Mouse (Mus musculus) left cerebral cortex, postnatal 25 days (tissue): Measurements from ENCODE around the gene Gse1. TPM values are rescaled to one million over a fixed set of nuclear protein-coding genes. Genes with fewer than 3 reads are reported as not detected.

Source experiments
- DNase-seq, 2 experiments: peaks; one replicate each; pipeline ENCODE4 v3.0.0; 2022; ENCODE audit warnings: low spot score in 2 of 2, mixed read lengths in 1 of 2
- intact Hi-C: fragments of 180-260 bp; cut with DNase I; formaldehyde crosslinking; loops from one replicate; pipeline ENCODE4 v1.15.1; 2025
- total RNA-seq, 2 experiments: library from RNA; stranded (reverse); gene quantifications; 2 replicates each; pipeline ENCODE4 v1.2.3; 2021

Gene Gse1
- total RNA-seq, 2 experiments from 2014 or later = 74.2 to 79.4 TPM

DNA sequence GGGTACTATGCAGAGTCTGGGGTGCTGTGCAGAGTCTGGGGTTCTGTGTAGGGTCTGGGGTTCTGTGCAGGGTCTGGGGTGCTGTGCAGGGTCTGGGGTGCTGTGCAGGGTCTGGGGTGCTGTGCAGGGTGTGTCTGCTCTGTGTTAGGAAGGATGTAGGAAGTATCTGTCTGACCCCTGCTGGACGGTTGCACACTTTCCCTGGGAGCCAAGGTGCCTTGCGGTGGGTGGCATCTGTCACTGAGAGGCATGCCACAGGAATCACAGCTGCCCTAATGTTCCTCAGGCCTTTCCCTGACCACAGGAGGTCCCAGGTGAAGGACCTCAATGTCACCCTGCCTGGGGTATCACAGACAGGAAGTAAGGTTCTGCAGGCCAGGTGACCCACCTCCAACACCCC is 278.3 kb downstream of the Gse1 start:
- no peak for DNase-seq
- intact Hi-C loops = no loop called here

DNA sequence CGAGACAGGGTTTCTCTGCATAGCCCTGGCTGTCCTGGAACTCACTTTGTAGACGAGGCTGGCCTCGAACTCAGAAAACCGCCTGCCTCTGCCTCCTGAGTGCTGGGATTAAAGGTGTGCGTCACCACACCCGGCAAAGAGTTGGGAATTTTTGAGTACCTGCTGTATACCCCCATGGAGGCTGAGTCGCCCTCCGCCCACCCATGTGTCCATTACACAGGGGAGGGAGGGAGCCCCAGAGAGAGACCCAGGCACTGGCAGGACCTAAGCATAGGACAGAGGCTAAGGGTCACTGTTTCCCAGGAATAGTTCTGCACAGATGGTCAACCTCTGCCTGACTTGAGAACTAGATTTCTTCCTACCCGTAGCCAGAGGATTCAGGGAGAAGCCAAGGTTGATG is 279.0 kb downstream of the Gse1 start:
- DNase-seq = no peak
- intact Hi-C loops = no loop called here

DNA sequence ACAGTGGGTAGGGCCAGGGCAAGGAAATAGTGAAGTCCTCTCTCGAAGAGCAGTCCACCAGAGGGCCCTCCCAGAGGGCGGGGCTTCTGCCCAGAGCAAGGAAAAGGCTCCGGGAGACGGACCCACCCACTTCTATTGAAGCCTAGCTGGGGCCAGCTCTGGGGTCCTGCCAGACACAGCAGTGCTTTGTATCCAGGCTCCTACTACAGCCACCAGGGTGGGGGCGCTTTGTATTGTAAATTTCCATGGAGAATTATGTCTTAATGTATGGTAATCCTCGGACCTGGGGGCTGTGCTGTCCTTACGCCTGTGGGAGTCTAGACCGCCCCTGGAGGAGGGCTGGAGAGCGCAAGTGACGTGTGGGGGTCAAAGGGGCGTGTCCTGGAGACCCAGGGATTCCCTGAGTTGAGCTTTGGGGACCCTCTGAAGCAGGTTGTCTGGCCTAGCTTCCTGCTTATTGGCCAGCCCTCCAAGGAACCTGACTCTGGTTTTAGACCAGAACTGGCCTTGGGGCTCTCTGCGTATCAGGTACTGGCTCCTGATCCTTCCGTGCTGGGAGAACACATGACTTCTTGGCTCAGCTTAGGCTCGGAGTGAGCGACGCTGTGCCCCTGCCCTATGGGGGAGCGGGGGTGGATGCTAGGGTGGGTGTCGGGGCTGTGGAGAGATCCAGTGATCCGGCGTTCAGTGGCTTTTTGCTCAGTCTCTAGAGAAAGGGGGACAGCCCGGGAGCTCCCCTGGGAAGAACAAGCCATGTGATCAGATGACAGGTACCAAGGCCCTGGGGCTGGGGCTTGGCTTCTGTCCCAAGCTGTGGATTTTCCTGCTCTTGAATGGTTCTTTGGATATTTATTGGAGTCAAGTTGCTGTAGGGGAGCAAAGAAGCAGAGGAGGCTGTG is 281.1 kb downstream of the Gse1 start:
- intact Hi-C loops = no loop called here
- DNase-seq = no peak

DNA sequence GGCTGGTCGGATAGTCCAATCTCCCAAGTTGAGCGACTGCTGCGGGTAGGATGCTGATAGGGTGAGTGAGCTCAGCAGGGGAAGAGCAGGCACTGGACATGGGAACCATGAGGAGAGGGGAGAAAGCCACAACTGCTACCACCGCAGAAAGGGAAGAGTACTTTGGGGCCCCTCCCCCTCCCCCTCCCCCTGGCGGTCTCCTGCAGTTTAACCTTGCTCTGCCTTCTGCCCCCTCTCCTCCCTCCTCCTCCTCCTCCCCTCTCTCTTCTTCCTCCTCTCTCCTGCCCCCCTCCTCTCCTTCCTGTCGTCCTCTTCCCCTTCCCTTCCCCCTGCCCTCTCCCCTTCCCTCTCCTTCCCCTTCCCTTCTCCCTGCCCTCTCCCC is 281.8 kb downstream of the Gse1 start:
- DNase-seq = no peak
- intact Hi-C loops = no loop called here

DNA sequence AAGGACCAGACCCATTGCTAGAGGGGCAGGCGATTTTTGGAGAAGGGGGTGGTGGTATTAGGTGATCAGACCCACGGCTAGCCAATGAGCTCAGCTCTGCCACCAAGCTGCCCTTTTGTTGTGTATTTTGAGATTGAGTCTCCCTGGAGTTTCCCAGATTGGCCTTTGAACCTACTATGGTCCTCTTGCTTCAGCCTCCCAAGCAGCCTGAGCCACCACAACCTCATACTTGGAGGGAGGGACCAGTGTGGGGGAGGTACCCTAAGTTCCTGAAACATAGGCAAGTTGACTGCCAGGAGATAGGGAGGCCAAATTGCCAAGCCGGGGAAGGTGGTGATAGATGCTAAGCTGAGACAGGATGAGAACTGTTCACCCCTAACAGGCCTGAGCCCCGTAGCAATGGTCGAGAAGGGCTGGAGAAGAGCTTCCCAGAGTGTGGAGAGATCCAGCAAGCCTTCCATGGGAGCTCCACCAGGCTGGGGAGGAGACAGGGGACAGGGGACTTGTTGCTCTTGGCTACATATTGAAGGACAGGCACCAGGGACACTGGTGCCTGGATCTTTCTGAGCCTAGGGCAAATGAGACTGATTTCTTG is 282.7 kb downstream of the Gse1 start:
- intact Hi-C loops = no loop called here
- DNase-seq = no peak

DNA sequence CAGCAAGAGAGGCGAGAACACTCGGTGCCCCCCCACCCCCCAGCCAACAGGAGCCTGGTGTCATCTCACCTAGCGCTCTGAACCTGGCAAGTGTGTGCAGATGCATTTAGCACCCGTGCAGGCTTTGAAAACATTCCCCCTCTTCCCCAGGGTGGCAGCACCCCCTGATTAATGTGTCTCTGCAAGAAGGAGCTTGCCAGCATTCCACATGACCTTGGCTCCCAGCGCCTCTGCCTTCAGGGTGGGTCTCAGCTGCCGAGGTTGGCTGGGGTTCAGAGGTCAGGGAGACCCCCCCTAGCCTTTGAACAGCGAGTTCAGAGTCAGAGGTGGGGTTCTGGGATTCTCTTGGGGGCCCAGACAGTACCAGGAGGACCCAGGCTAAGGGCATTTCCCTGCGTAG is 283.5 kb downstream of the Gse1 start:
- no peak for DNase-seq
- intact Hi-C loops = no loop called here

DNA sequence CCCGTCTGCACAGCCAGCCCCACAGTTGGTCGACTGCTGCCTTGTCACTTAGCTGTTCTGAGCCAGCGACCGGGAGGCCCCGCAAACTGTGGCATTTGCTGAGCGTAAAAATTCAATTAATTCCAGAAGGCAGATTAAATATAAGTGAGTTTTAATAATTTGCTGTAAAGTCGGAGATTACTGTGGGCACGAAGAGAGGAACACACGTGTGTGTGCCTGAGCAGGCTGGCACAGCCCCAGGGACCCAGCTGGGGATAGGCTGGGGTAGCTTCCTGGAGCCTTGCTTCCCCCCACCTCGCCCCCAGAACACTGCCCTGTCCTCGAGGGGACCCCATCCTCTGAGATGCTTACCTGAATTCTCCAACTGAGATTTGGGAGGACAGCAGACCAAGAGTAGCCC is 284.1 kb downstream of the Gse1 start:
- intact Hi-C loops = no loop called here
- DNase-seq = no peak

DNA sequence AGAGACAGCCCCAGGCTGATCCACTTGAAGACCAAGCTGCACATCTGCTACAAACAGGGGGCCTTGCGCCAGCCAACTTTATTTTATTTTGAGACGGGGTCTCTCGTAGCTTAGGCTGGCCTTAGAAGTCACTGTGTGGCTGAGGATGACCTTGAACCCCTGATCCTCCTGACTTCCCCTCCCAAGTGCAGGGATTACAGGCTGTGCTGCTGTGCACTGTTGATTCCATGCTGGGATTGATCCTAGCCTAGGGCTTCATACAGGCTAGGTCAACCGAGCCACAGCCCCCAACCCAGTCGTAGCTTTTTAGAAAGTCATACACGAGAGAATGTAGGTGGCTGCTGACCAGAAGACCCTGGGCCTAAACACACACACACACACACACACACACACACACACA is 284.9 kb downstream of the Gse1 start:
- DNase-seq = no peak

DNA sequence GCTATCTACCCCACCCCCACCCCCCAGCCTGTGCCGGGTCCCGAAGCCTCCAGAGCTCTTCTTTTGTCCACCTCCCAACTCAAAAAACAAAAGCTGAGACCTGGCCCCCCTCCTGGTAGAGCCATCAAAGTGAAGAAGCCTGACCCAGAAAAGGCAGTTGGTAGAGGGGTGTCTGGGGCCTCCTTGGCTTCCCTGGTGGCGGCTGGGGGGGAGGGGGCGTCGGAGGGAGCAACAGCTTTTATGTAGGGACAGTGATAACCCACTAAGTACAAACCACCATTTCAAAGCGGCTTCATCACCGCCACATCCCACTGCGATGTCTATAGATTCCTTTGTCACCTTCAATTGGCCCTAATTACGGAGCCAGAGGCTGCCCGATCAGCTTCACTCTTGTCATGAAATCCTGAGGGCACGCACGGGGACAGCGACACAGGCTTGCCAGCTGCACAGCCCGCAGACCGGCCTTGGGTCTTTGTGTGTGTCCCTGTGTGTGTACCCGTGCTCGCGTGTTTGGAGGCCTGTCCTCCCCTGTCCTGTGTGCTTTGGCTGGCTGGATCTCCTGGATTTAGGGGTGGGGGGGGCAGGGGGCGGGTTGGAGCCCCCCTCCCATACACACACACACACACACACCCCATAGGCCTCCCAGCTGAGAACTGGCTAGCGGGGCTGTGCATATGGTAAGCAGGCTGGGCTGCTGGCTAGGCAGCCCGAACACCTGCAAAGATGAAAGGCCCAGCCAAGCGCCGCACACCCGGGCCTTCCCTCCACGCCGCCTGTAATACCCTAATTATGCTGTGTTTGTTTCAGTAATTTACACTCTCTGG is 285.6 kb downstream of the Gse1 start:
- intact Hi-C loops = no loop called here

More for the DNA sequence above, 284.9 kb downstream of the Gse1 start:
- intact Hi-C loops = no loop called here

DNA sequence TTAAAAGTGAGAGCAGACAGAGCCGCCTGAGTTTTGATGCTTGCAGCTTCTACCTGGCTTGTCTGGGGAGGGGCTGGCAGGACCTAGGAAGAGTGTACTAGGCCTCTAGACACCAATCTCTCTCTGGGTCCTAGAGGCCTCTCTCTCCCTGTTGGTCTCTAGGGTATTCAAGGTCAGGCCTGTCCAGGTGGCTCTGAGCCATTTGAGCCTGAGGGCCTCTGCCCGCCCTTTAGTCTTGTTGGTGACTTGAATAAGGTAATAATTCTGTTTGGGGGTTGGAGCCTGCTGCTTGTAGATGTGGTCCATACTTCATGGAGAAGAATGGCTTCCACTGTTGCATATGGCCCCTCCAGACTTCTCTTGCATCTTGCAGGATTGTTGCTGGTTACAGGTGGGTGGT is 287.0 kb downstream of the Gse1 start:
- DNase-seq = no peak
- intact Hi-C loops = no loop called here

More for the DNA sequence above, 285.6 kb downstream of the Gse1 start:
- DNase-seq = no peak

DNA sequence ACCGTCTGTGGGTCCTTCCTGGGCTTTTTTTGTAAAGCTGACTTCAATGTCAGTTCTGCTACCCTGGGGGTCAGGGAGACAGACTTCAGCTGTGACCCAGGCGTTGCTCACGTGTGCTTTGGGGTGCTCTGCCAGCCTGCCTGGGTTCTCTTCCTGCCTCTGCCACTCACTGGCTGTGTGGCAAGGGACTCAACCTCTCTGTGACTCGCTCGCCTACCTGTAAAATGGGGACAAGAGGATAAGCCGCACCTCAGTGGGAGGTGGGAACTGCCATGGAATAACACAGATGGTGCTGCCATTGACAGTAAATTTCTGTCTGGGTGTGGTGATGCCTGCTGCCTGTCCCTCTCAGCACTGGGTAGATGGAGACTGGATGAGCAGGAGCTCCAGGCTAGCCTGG is 287.4 kb downstream of the Gse1 start:
- DNase-seq = no peak
- intact Hi-C loops = no loop called here

DNA sequence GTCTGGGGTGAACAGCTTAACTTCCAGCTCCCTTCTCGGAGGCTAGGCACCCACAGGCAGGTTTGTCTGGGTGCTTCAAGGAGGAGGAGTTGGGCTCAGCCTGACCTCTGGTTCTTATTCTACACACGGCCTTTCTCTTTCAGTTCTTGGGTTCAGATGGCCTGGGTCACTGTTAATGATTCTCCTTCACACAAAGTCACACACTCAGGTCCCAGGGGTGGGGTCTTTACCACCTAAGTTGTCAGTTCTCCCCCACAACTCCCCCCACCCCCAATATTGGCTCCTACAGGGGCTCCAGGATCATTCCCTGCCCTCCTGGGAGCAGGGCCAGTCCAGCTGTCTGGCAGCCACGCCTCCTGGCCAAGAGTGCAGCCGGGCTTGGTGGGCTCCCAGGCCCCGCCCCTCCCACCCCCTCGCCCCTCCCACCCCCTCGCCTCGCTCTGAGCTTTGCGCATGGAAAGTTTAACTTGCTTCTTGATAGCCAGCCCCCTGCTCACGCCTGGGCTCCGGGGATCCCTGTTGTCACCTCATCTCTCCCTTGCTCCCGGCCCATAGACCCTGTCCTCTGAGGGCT is 288.0 kb downstream of the Gse1 start:
- intact Hi-C loops = no loop called here
- DNase-seq = no peak

DNA sequence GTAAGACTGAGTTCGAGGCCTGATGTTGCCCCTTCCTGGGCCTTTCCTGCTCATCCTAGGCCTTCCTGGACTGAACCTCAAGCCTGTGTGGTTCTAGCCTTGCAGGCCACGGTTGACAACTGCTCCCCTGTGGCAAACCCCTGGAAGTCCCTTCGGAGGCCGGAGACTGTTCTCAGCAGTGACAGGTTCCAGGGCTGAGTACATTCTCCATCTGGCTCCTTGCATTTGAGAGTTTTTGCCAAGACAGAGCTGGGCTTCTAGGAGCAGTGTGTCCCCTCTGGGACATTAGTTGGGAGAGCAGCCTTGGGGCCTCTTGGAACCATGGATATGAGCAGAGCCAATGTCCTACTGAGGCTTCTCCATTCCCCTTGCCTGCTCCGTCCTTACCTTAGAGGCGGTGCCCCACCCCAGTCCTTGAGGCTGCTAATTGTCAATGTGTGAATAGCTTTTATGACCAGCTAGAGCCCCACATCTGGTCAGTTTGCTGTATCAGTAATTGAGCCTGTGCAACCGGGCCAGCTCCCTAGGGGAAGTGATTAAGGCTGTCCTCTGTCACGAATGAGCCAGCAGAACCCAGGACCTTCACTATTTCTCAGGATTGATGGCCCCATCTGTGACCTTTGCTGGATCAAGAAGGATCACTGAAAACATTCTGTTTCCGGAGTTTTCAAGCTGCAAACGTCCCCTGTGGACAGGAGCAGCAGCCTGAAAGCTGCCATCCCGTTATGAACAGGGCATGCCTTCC is 289.6 kb downstream of the Gse1 start:
- intact Hi-C loops = no loop called here
- no peak for DNase-seq

DNA sequence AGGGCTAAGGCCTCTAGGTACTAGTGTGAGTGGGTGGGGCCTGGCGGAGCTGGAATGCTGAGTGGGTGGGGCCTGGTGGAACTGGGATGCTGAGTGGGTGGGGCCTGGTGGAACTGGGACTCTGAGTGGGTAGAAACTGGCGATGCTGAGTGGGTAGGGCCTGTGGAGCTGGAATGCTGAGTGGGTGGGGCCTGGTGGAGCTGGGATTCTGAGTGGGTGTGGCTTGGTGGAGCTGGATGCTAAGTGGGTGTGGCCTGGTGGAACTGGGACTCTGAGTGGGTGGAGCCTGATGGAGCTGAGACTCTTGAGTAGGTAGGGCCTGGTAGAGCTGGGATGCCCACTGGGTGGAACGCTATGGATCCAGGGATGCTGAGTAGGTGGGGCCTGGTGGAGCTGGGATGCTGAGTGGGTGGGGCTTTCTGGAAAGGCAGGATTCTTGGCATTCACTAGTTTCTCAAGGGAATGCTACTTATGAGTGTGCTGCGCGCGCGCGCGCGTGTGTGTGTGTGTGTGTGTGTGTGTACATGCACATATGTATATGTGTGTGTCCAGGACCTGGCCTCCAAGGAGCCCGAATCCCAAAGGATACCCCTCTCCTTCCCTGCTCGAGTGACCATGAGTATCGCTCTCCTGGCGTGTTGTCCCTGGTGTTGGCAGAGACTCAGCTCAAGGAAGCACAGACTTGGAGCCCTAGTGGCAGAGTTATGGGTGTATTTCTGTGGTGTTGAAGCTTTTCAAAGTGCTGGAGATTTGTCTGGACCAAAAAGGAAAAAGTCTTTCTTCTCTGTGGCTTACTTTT is 290.7 kb downstream of the Gse1 start:
- DNase-seq = peak in 1 of 2 experiments; percentile 60
- intact Hi-C loops = no loop called here

DNA sequence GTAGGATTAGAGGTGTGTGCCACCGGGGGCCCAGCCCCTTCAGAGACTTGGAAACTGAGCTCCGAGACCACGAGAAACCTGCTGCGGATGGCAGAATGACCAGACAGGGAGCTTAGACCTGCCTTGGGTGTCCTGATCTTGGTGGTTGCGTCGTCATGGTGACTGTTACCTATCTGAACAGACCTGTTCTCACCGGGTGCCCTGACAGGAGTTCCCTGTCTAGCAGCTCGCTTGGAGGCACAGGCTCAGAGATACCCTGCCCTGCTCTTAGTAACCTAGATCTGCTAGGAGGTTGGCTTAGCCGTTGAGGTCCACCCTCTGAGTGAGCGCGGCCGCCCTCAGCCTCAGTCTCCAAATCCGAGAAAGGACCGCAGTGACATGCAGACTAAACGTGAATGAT is 292.0 kb downstream of the Gse1 start:
- intact Hi-C loops = no loop called here
- DNase-seq = no peak

DNA sequence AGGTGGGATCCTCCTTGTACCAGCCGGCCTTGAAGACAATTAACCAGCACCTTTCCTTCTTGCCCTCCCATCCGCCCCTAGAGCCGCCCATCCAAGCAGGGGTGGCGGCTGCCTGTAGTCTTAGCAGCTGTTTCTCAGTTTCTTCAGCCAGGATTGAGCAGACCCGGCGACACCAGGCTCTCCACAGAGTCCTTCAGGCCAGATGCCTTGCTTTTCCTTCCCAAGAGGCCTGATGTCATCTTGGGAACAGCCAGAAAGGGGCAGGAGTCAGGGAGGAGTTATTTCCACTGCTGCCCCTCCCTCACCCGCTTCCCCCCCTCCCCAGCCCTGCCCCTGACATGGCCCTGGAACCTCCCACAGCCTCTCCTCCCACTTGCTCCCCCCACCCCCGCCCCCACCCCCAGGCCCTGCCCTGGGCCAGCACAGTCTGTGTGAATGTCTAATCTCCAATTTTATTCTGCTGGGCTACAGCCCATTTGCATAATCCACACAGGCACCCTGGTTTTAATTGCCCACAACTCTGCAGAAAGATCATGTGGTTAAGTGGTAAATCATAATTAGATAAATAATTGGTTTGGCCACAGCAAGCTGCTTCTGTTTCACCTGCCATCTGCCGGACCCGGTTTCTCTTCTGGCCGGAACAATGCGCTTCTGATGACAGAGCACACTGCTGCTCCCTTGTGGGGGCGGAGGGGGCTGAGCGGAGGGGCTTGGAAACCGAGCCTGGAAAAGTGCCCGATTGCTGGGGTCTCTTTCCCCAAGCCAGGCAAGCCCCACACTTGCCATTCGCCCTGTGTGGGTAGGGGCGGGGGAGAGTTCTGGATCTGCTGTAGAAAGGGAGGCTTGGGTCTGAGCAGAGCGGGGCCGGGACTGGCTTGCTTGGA is 292.7 kb downstream of the Gse1 start:
- no peak for DNase-seq
- intact Hi-C loops = no loop called here

DNA sequence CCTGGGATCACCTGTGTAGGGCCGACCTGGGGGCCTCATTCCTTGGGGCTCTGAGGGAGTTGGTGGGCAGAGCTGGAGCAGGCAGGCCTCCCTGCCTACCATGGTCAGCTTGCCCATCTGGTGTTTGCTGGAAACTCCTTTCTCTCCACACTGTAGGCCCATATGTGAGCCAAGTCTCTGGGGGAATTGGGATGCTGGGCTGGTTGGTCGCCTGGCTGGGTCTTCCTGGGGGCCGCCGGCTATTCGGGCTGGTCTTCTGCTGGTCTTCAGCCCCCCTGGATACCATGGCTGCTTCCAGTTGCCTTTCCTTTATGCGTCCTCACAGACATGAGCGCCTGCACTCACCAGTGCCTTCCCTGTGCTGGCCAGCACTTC is 293.3 kb downstream of the Gse1 start:
- DNase-seq = no peak
- intact Hi-C loops = no loop called here

DNA sequence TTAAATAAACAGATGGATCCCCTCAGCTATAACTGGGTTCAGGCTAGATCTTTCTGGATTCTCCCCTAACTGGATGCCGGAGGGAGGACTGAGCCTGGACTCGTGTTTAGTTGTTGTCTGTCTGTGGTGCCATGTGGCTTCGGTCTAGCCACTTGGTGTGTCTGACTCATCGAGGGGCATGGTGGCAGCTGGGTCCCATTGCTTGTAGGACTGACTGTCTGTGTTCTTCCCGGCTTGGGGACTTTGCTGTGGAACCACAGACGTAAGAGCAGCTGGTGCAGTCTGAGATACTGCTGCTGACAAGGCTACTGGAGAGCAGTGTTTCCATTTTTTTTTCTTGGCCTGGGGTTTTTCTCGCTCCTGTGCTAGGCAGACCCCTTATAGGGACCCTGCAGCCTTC is 295.4 kb downstream of the Gse1 start:
- no peak for DNase-seq
- intact Hi-C loops = no loop called here
